Mouse (Mus musculus): Measurements from ENCODE around the gene 1810024B03Rik. TPM values are rescaled to one million over a fixed set of nuclear protein-coding genes. Genes with fewer than 3 reads are reported as not detected.
"Not testable (repeated sequence)": the region's sequence is repeated elsewhere in the genome, so short reads cannot be mapped to it uniquely, and the experiment has no call there.

1810024B03Rik gene
- total RNA-seq (2021): under 1 TPM; 0.37 to 0.68 TPM

GRCm38 (mm10) chr2:127207547-127208451, at the start of gene 1810024B03Rik, which contains the start of gene Snrnp200:
Gene 1810024B03Rik (minus strand): TSS chr2:127208280.
Gene Snrnp200 (plus strand): TSS chr2:127208386.
- peak; percentile 92 for DNase-seq

GRCm38 (mm10) chr2:127255294-127255693, 47.2 kb upstream of the 1810024B03Rik start:
- DNase-seq: no peak

- no peak for DNase-seq
Measured at GRCm38 (mm10) chr2:127254604-127255134, 46.6 kb upstream of the 1810024B03Rik start.

GRCm38 (mm10) chr2:127252787-127253186, 44.7 kb upstream of the 1810024B03Rik start:
- no peak for DNase-seq

- no peak for DNase-seq
Measured at GRCm38 (mm10) chr2:127251880-127252527, 43.9 kb upstream of the 1810024B03Rik start.

GRCm38 (mm10) chr2:127251457-127251856, 43.4 kb upstream of the 1810024B03Rik start:
- DNase-seq: no peak

- DNase-seq: no peak
Measured at GRCm38 (mm10) chr2:127250291-127251008, 42.4 kb upstream of the 1810024B03Rik start.

- DNase-seq: peak; percentile 37 to 40
Measured at GRCm38 (mm10) chr2:127248334-127249004, 40.4 kb upstream of the 1810024B03Rik start.

- DNase-seq: peak; percentile 95 to 96
Measured at GRCm38 (mm10) chr2:127247592-127248333, 39.7 kb upstream of the 1810024B03Rik start, which contains the start of the genes Ciao1 and Tmem127. Gene Ciao1 (minus strand): TSS chr2:127247816. Gene Tmem127 (plus strand): TSS chr2:127247908.

GRCm38 (mm10) chr2:127240065-127240464, 32.0 kb upstream of the 1810024B03Rik start:
- no peak for DNase-seq

- no peak for DNase-seq
Measured at GRCm38 (mm10) chr2:127237897-127238610, 30.0 kb upstream of the 1810024B03Rik start.

GRCm38 (mm10) chr2:127225261-127225660, 17.2 kb upstream of the 1810024B03Rik start:
- DNase-seq: no peak

GRCm38 (mm10) chr2:127217746-127218145, 9.7 kb upstream of the 1810024B03Rik start:
- no peak for DNase-seq

GRCm38 (mm10) chr2:127210701-127211100, 2.6 kb upstream of the 1810024B03Rik start:
- DNase-seq: no peak

GRCm38 (mm10) chr2:127208452-127208769, 331 bp upstream of the 1810024B03Rik start:
- no peak for DNase-seq

- DNase-seq: no peak
Measured at GRCm38 (mm10) chr2:127206916-127207315, 1.2 kb downstream of the 1810024B03Rik start.

GRCm38 (mm10) chr2:127205936-127206335, 2.1 kb downstream of the 1810024B03Rik start:
- not testable (repeated sequence) for DNase-seq

GRCm38 (mm10) chr2:127204932-127205331, 3.1 kb downstream of the 1810024B03Rik start:
- peak; percentile 31 to 59 for DNase-seq

- DNase-seq: no peak
Measured at GRCm38 (mm10) chr2:127189574-127189973, 18.5 kb downstream of the 1810024B03Rik start.

Data from layer of hippocampus, postnatal 36 days (tissue).